Comparison of ENCODE assay signal across 19 mouse cellular contexts in genomic region chrX:147215251-147215650, GRCm38 (mm10).
DNase-seq lines count a peak whose midpoint lies in the region; ATAC-seq and TF ChIP-seq lines count a peak whose summit lies in the region.
"Had no signal": no experiment of that assay in that cellular context is flagged by ENCODE, and none has a peak within 500 bp of the region (broad histone marks: within the 10 kb centered on the region; RNA-seq: fewer than 3 reads in every experiment).

No protein-coding gene starts in this region.

- no peak overlapping the region for H3K27ac ChIP-seq in ES-E14 (ENCODE audit: insufficient read depth, low read depth, low read length, poor library complexity, severe bottlenecking)
- no peak overlapping the region for H3K27ac ChIP-seq in hindbrain, embryonic 10.5 days
- H3K27ac ChIP-seq: embryonic facial prominence, embryonic 10.5 days; embryonic facial prominence, embryonic 12.5 days; forebrain, embryonic 13.5 days; forebrain, embryonic 15.5 days had no signal

- H3K27me3 ChIP-seq in hindbrain, embryonic 10.5 days (ENCODE audit: insufficient read depth, poor library complexity, severe bottlenecking): no peaks in the 10 kb centered on the region
- H3K27me3 ChIP-seq: embryonic facial prominence, embryonic 12.5 days; forebrain, embryonic 13.5 days; forebrain, embryonic 15.5 days had no signal

- no peak for ATAC-seq in cerebellum, adult (ENCODE audit: insufficient number of reproducible peaks, low FRiP score, low TSS enrichment)
- ATAC-seq: activated CD4-positive, CD25-positive, alpha-beta regulatory T cell, adult 4 months; forebrain, embryonic 13.5 days; forebrain, embryonic 15.5 days; forebrain, postnatal 0 days had no signal

- in situ Hi-C loops in ES-E14 (cut with MboI; ENCODE audit: low sequenced_read_pairs in 2 of 2, unreplicated experiment in 2 of 2): no loop called here

- no peaks in the 10 kb centered on the region for H3K36me3 ChIP-seq in ES-E14 (ENCODE audit: control insufficient read depth, insufficient read depth, low read length, poor library complexity, severe bottlenecking)
- no peaks in the 10 kb centered on the region for H3K36me3 ChIP-seq in hindbrain, embryonic 10.5 days
- H3K36me3 ChIP-seq: embryonic facial prominence, embryonic 10.5 days; embryonic facial prominence, embryonic 12.5 days; forebrain, embryonic 15.5 days had no signal

- TF ChIP-seq CTCF in brain, embryonic 14.5 days (IDR thresholded peaks at IDR 0.05; ENCODE audit: borderline replicate concordance, extremely low read depth, insufficient read depth, insufficient read length): no peak

- H3K9ac ChIP-seq in ES-E14 (ENCODE audit: insufficient read depth, low read depth, low read length, poor library complexity, severe bottlenecking): no peak overlapping the region
- H3K9ac ChIP-seq: embryonic facial prominence, embryonic 12.5 days; forebrain, embryonic 13.5 days; forebrain, embryonic 15.5 days; forebrain, postnatal 0 days had no signal

- DNase-seq in ES-E14 (ENCODE audit: low read depth, low spot score) (peak; percentile 34), WW6 (ENCODE audit: low read depth, low spot score) (peak; percentile 4)
- DNase-seq in brain, embryonic 14.5 days (ENCODE audit: low read depth): peak; percentile 14
- DNase-seq in cerebellum, postnatal 10 days: no peak
- DNase-seq in hindbrain, embryonic 10.5 days (ENCODE audit: low spot score): no peak
- DNase-seq: adrenal gland, adult 8-10 months; adrenal gland, postnatal 14 days; adrenal gland, postnatal 36 days; cerebellum, adult 11-12 months; cerebellum, adult 8-10 months; cerebellum, adult 9-11 months; cerebellum, postnatal 25 days; forebrain, postnatal 0 days had no signal

- H3K9me3 ChIP-seq in ES-E14 (ENCODE audit: control insufficient read depth, insufficient read depth, low read depth, low read length): no peaks in the 10 kb centered on the region
- no peaks in the 10 kb centered on the region for H3K9me3 ChIP-seq in hindbrain, embryonic 10.5 days
- H3K9me3 ChIP-seq: embryonic facial prominence, embryonic 10.5 days; embryonic facial prominence, embryonic 12.5 days; forebrain, embryonic 13.5 days; forebrain, embryonic 15.5 days had no signal

- no peak overlapping the region for H3K4me3 ChIP-seq in ES-E14 (ENCODE audit: insufficient read depth in 1 of 2, low read depth in 1 of 2, low read length in 2 of 2, poor library complexity in 1 of 2, severe bottlenecking in 1 of 2)
- no peak overlapping the region for H3K4me3 ChIP-seq in hindbrain, embryonic 10.5 days
- H3K4me3 ChIP-seq: embryonic facial prominence, embryonic 10.5 days; embryonic facial prominence, embryonic 12.5 days; forebrain, embryonic 13.5 days; forebrain, embryonic 15.5 days had no signal

- TF ChIP-seq POLR2A in brain, embryonic 14.5 days (IDR thresholded peaks at IDR 0.05; ENCODE audit: borderline replicate concordance, extremely low read depth, insufficient read depth, insufficient read length, poor library complexity, severe bottlenecking): no peak

- H3K4me1 ChIP-seq in ES-E14 (ENCODE audit: control insufficient read depth in 2 of 2, insufficient read depth in 2 of 2, low read length in 2 of 2, poor library complexity in 1 of 2): no peaks in the 10 kb centered on the region
- no peaks in the 10 kb centered on the region for H3K4me1 ChIP-seq in hindbrain, embryonic 10.5 days (replicated peaks)
- H3K4me1 ChIP-seq: embryonic facial prominence, embryonic 10.5 days; embryonic facial prominence, embryonic 12.5 days; forebrain, embryonic 13.5 days; forebrain, embryonic 15.5 days had no signal

TF ChIP-seq in ES-E14, 5 proteins besides CTCF, POLR2A, EP300 and RAD21:
- TF ChIP-seq CHD2 (IDR thresholded peaks at IDR 0.05; ENCODE audit: low read depth, low read length) (no peak), HCFC1 (IDR thresholded peaks at IDR 0.05; ENCODE audit: borderline replicate concordance, insufficient read depth, low read length) (no peak), MAFK (IDR thresholded peaks at IDR 0.05; ENCODE audit: insufficient read depth, low read depth, low read length) (no peak), ZNF384 (IDR thresholded peaks at IDR 0.05; ENCODE audit: low read depth, low read length) (no peak), ZC3H11A (IDR thresholded peaks at IDR 0.05; ENCODE audit: borderline replicate concordance, low read depth, low read length) (no peak)

Comparison
In these comparisons a context has a peak if more than half of its experiments do, and no peak if none do; other contexts are left out.
1. DNase-seq: peak in ES-E14 (single experiment), WW6 (single experiment) and brain, embryonic 14.5 days (single experiment); none in cerebellum, postnatal 10 days (0 of 2) and hindbrain, embryonic 10.5 days (single experiment).